Mouse (Mus musculus) olfactory bulb, adult 2 months (tissue): ENCODE measurements around the gene Adap1. TPM values are rescaled to one million over a fixed set of nuclear protein-coding genes. Genes with fewer than 3 reads are reported as not detected.

Experiments used
- H3K27ac ChIP-seq: fragments of 200-500 bp; 2 replicates; pipeline ENCODE4 v1.5.1; 2012; ENCODE audit warnings: low read depth, low read length; ENCODE audit not compliant: insufficient read depth
- H3K4me1 ChIP-seq: fragments of 200-500 bp; 2 replicates; pipeline ENCODE4 v1.6.1; 2012; ENCODE audit warnings: low read length; ENCODE audit not compliant: control insufficient read depth, insufficient read depth
- H3K4me3 ChIP-seq: fragments of 200-500 bp; 2 replicates; pipeline ENCODE4 v1.5.1; 2012; ENCODE audit warnings: mild to moderate bottlenecking, low read depth, low read length, moderate library complexity; ENCODE audit not compliant: insufficient read depth
- CTCF ChIP-seq: fragments of 200-500 bp; IDR thresholded peaks from 2 replicates; pipeline ENCODE4 v1.5.1; 2012; ENCODE audit warnings: low read depth, mild to moderate bottlenecking, low read length, moderate library complexity; ENCODE audit not compliant: insufficient read depth
- POLR2A ChIP-seq: fragments of 200-500 bp; IDR thresholded peaks from 2 replicates; pipeline ENCODE4 v1.6.1; 2012; ENCODE audit warnings: mild to moderate bottlenecking, low read depth, low read length, moderate library complexity; ENCODE audit not compliant: insufficient read depth
- WGBS: fragments of 180-500 bp; shearing (Covaris S2); methylation state at CpG from one replicate; pipeline ENCODE4 v1.1.7; 2018; 5-methylcytosine and 5-hydroxymethylcytosine counted together
- polyA plus RNA-seq: library from polyadenylated mRNA; stranded (reverse); fragments of >200 nt; gene quantifications from 2 replicates; pipeline ENCODE4 v1.2.4, GENCODE M21; 2012; ENCODE audit warnings: low replicate concordance; ENCODE audit not compliant: missing spikeins, insufficient read depth, insufficient read length

The Adap1 gene
- polyA plus RNA-seq, 1 experiment, result not detected

- TF ChIP-seq POLR2A (no peak), CTCF (no peak)
- peaks cover 2% of the 10 kb centered on the region; the same call in 1 of the 2 replicates for H3K4me1 ChIP-seq
Measured at GRCm38 (mm10) chr5:139270806-139271521, 54.5 kb downstream of the Adap1 start.

GRCm38 (mm10) chr5:139267661-139268060, 57.8 kb downstream of the Adap1 start:
- no peak overlapping the region for H3K27ac ChIP-seq
- H3K4me3 ChIP-seq, result no peak overlapping the region
- no peak for TF ChIP-seq POLR2A
- TF ChIP-seq CTCF, result no peak
- H3K4me1 ChIP-seq, result peaks cover 2% of the 10 kb centered on the region; the same call in 1 of the 2 replicates
- WGBS, result 85% methylated on average over 4 of the region's 4 CpGs

More at GRCm38 (mm10) chr5:139270806-139271521, 54.5 kb downstream of the Adap1 start:
- Histone ChIP-seq H3K27ac (no peak overlapping the region), H3K4me3 (no peak overlapping the region)
- 48% methylated on average over 16 of the region's 16 CpGs for WGBS

DNA sequence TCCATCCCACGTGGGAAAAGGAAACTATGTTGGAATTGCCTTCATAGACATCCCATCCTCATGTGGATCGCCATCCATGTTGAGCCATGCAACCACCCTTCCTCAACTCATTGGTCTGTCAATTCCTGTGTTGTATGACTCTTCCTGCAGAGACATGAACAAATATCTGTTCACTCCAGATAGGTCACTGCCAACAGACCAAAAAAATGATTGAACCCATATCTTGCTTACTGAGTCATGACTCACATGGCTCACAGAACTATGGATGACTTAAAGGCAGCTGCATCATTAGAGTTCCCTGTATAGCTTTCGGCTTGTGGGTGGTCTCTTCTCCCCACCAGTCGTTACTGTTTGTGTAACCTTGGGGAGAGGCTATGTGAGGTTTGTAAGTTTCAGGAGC, 64.0 kb downstream of the Adap1 start:
- Histone ChIP-seq H3K4me3 (no peak overlapping the region), H3K27ac (no peak overlapping the region), H3K4me1 (peaks cover 7% of the 10 kb centered on the region; the same call in 1 of the 2 replicates)
- TF ChIP-seq POLR2A (no peak), CTCF (no peak)
- WGBS, result 87% methylated on average over 4 of the region's 4 CpGs

- Histone ChIP-seq H3K27ac (no peak overlapping the region), H3K4me3 (no peak overlapping the region), H3K4me1 (peaks cover 14% of the 10 kb centered on the region)
- TF ChIP-seq CTCF (no peak), POLR2A (no peak)
- WGBS, result 59% methylated on average over 5 of the region's 5 CpGs
Measured at GRCm38 (mm10) chr5:139259853-139260252, 65.6 kb downstream of the Adap1 start.

DNA sequence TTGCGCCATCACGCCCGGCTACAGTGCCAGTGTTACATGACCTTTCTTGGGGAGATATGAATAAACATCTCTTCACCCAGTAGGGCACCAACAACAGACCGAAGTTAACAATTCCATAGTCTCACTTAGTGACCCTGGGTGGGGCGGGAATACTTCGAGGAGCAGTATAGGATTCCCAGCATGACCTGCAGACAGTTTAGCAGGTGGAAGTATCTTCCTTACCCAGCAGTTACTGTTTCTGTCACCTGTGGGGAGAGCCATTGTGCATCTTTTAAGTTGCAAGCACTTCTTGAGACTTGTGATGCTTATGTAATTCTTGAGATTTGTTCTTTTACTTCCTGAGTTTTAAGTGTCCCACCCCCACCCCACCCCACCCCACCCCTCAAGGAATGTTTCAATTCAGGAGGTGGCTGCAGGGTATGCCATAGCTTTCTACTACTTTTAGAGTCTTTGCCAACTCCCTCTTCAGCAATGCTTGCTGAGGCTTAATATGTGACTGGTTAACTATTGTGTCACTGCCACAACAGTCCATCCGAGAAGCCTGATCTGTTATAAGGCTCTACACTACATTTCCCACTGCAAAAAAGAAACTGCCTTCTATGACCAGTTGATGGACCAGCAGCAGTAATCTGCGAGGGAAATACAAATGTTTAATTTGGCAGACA, 66.9 kb downstream of the Adap1 start:
- TF ChIP-seq POLR2A, result no peak
- H3K4me1 ChIP-seq, result peaks cover 20% of the 10 kb centered on the region
- 82% methylated on average over 8 of the region's 8 CpGs for WGBS

DNA sequence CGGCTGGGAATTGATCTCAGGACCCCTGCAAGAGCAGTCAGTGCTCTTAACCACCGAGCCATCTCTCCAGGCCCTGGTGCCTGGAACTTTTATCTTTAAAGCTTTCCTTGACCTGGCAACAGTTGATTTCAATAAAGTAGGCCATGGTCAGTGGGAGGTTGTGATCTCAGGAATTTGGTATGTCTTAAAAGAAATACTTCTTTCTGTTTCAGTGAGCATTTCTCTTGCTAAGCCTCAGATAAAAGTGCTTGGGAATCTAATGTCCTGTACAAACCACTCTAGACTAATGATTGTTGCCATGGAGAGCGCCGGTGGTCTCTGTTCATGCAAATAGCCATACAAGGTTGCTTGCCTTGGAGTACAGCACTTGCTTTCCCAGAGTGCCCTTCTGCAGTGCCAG, 67.6 kb downstream of the Adap1 start:
- Histone ChIP-seq H3K27ac (no peak overlapping the region), H3K4me1 (peaks cover 23% of the 10 kb centered on the region), H3K4me3 (no peak overlapping the region)
- WGBS, result 42% methylated on average over 4 of the region's 4 CpGs
- TF ChIP-seq CTCF, result no peak
- TF ChIP-seq POLR2A, result no peak

More for the DNA sequence above, 66.9 kb downstream of the Adap1 start:
- H3K27ac ChIP-seq, result no peak overlapping the region
- H3K4me3 ChIP-seq, result no peak overlapping the region

DNA sequence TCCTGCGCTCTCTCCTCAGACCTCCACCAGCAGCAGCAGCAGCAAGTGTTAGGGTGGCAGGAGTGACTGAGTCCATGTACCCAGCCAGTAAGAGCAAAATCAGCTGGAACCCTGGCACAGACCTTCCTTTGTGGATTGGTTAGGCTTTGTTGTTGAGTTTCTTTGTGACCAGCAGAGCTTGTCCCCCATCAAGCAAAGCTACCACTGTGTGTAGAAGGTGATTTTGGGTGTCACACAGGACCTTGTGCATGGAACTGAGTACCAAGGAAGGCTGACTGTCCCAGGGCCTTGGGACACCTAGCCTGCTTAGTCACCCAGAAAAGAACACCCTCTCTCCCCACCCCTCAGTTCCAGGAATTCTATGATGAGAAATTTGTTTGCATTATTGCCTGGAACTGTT, 68.2 kb downstream of the Adap1 start:
- Histone ChIP-seq H3K27ac (no peak overlapping the region), H3K4me1 (peaks cover 23% of the 10 kb centered on the region), H3K4me3 (no peak overlapping the region)
- WGBS, result 89% methylated on average over 1 of the region's 1 CpGs
- TF ChIP-seq CTCF, result no peak
- no peak for TF ChIP-seq POLR2A

DNA sequence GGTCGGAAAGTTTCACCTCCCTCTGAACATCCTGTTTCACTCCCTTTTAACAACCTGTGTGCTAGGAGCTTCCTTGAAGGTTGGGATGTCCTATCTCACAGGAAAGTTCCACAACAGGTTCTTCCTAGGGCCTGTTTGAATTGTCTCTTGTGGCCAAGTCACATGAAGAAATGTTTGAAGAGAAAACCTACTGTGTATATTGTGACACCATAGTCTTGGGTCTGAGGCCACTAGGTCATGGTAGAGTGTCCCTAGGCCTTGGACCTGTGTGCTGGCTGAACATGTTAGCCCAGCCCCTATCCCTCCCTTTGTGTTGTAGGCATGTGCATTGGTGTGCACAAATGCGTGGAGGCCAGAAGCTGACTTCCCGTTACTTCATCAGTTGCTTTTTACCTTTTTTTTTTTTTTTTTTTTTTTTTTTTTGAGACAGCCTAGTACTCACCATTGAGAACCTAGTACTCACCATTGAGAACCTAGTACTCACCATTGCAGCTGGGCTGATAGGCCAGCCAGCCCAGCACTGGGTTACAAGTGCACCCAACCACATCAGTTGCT, 69.1 kb downstream of the Adap1 start:
- peaks cover 26% of the 10 kb centered on the region for H3K4me1 ChIP-seq
- TF ChIP-seq CTCF, result no peak
- no peak for TF ChIP-seq POLR2A
- no peak overlapping the region for H3K4me3 ChIP-seq
- WGBS, result 79% methylated on average over 3 of the region's 3 CpGs
- no peak overlapping the region for H3K27ac ChIP-seq

- no peak for TF ChIP-seq POLR2A
- TF ChIP-seq CTCF, result no peak
- Histone ChIP-seq H3K27ac (no peak overlapping the region), H3K4me3 (no peak overlapping the region), H3K4me1 (peaks cover 26% of the 10 kb centered on the region)
- 85% methylated on average over 6 of the region's 6 CpGs for WGBS
Measured at GRCm38 (mm10) chr5:139255777-139256176, 69.6 kb downstream of the Adap1 start.
